Mouse (Mus musculus) neutrophil, adult 5-6 weeks (primary cell): ENCODE results near the gene Gm20683. TPM values are rescaled to one million over a fixed set of nuclear protein-coding genes. Genes with fewer than 3 reads are reported as not detected.

Experiments
- ATAC-seq: fragments of 151-379, 151-347 bp; 2 replicates; pipeline ENCODE4 v1.8.0; 2017; ENCODE audit warnings: mild to moderate bottlenecking, moderate TSS enrichment; ENCODE audit not compliant: insufficient number of reproducible peaks, poor library complexity, low FRiP score, severe bottlenecking; ENCODE audit errors: extremely low read depth
- total RNA-seq: library from RNA; stranded (forward); fragments of 200-1000 nt; gene quantifications from 2 replicates; pipeline ENCODE4 v1.2.3, GENCODE M21; 2017

Gene Gm20683
- total RNA-seq, 1 experiment from 2014 or later = 3.4 TPM

GRCm38 (mm10) chr17:25785281-25785745 lies 56.2 kb downstream of the Gm20683 start, which contains the start of gene Haghl:
Haghl (minus strand) TSS chr17:25785673.
- peak; percentile 77 for ATAC-seq

Other genes with a start within 250 kb of the Gm20683 start
- gene Gng13, start 124.6 kb downstream of the Gm20683 start, total RNA-seq = not detected in 2 replicates
- 1.5 and 2.3 TPM in 2 replicates for gene Chtf18, start 114.3 kb downstream of the Gm20683 start, total RNA-seq
- gene Rpusd1, start 114.1 kb downstream of the Gm20683 start, total RNA-seq = 1.7 and 2.2 TPM in 2 replicates
- gene Mslnl, start 105.7 kb downstream of the Gm20683 start, total RNA-seq = not detected in 2 replicates
- gene Msln, start 87.4 kb downstream of the Gm20683 start, total RNA-seq = 1.6 TPM in 1 of 2 replicates, not detected in the other
- gene Narfl, start 68.0 kb downstream of the Gm20683 start, total RNA-seq = 36.2 and 41.3 TPM in 2 replicates
- 21.5 and 24.7 TPM in 2 replicates for gene Haghl, start 56.1 kb downstream of the Gm20683 start, total RNA-seq
- gene Ccdc78, start 55.2 kb downstream of the Gm20683 start, total RNA-seq = 0.25 TPM in 1 of 2 replicates, not detected in the other
- 23.6 and 33.3 TPM in 2 replicates for gene Fam173a, start 48.9 kb downstream of the Gm20683 start, total RNA-seq
- not detected in 2 replicates for gene AC134908.4, start 46.1 kb downstream of the Gm20683 start, total RNA-seq
- 3.5 and 4.4 TPM in 2 replicates for gene Metrn, start 44.6 kb downstream of the Gm20683 start, total RNA-seq
- not detected in 2 replicates for gene Fbxl16, start 32.7 kb downstream of the Gm20683 start, total RNA-seq
- 12.9 and 13.4 TPM in 2 replicates for gene Wdr24, start 18.1 kb downstream of the Gm20683 start, total RNA-seq
- 10.9 and 11.0 TPM in 2 replicates for gene Jmjd8, start 12.9 kb downstream of the Gm20683 start, total RNA-seq
- gene Stub1, start 8.4 kb downstream of the Gm20683 start, total RNA-seq = 74.8 and 79.7 TPM in 2 replicates
- 1.5 TPM in 1 of 2 replicates, not detected in the other for gene Rhbdl1, start 4.5 kb downstream of the Gm20683 start, total RNA-seq
- gene Rhot2, start 3.1 kb upstream of the Gm20683 start, total RNA-seq = 34.6 and 37.0 TPM in 2 replicates
- gene Wdr90, start 19.7 kb upstream of the Gm20683 start, total RNA-seq = 7.4 and 8.4 TPM in 2 replicates
- 1.2 TPM in 1 of 2 replicates, not detected in the other for gene Mcrip2, start 27.0 kb upstream of the Gm20683 start, total RNA-seq
- gene Mettl26, start 33.3 kb upstream of the Gm20683 start, total RNA-seq = 5.8 and 7.1 TPM in 2 replicates
- 2.0 and 3.0 TPM in 2 replicates for gene Wfikkn1, start 39.1 kb upstream of the Gm20683 start, total RNA-seq
- 6.5 and 7.8 TPM in 2 replicates for gene Rab40c, start 78.0 kb upstream of the Gm20683 start, total RNA-seq
- 23.3 and 28.6 TPM in 2 replicates for gene Pigq, start 103.2 kb upstream of the Gm20683 start, total RNA-seq
- not detected in 2 replicates for gene Nhlrc4, start 103.2 kb upstream of the Gm20683 start, total RNA-seq
- not detected in 2 replicates for gene A930017K11Rik, start 110.8 kb upstream of the Gm20683 start, total RNA-seq
- 9.2 and 10.2 TPM in 2 replicates for gene Capn15, start 144.0 kb upstream of the Gm20683 start, total RNA-seq
- gene Rab11fip3, start 227.8 kb upstream of the Gm20683 start, total RNA-seq = 2.8 and 3.7 TPM in 2 replicates
- 5.0 and 5.5 TPM in 2 replicates for gene Decr2, start 248.6 kb upstream of the Gm20683 start, total RNA-seq